Mouse (Mus musculus): ENCODE data around the gene Efl1. TPM values are rescaled to one million over a fixed set of nuclear protein-coding genes. Genes with fewer than 3 reads are reported as not detected.

The Efl1 gene
- polyA plus RNA-seq, 1 experiment from 2014 or later = 15.7 TPM

DNA sequence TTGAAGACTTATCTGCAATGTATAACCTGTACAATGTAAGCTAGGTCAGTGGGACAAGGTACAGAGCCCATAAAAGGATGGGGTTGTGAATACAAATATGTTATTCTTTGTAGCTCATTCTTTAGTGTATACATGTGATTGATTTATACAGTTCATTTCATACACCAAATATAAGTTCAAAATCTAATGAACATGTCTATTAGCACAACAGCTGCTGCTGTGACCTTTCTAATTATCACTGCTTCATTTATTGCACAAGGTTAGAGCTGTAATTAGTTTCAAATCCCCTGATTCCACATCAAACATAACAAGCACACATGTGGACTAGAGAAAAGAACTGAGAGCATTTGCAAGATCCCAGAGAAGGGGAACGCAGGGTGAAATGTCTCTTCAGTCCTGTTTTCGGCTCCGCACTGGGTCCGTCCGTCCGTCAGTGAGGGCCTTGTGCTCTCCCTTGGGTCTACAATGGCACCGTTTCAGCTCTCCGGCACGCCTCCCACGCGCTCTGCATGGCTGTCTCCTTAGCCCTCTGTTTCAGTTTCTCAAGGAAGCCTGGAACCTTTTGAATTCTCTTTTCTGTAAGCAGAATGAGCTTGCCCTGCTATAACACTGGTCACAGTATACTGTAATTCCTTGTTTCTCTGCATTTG is 94.8 kb downstream of the Efl1 start:
- H3K27ac ChIP-seq = no peak overlapping the region
- no peaks in the 10 kb centered on the region for H3K9me3 ChIP-seq (replicated peaks)
- no peaks in the 10 kb centered on the region for H3K27me3 ChIP-seq (replicated peaks)
- no peak overlapping the region for H3K4me2 ChIP-seq
- no peak for ATAC-seq
- no peaks in the 10 kb centered on the region for H3K4me1 ChIP-seq
- no peak overlapping the region for H3K4me3 ChIP-seq
- H3K36me3 ChIP-seq = 0 out of 2 replicates have a peak, but pooled peaks cover 5% of the 10 kb centered on the region
- no peak overlapping the region for H3K9ac ChIP-seq
- WGBS (ENCODE audit: insufficient replicate concordance) = 89% methylated on average over 11 of the region's 11 CpGs

DNA sequence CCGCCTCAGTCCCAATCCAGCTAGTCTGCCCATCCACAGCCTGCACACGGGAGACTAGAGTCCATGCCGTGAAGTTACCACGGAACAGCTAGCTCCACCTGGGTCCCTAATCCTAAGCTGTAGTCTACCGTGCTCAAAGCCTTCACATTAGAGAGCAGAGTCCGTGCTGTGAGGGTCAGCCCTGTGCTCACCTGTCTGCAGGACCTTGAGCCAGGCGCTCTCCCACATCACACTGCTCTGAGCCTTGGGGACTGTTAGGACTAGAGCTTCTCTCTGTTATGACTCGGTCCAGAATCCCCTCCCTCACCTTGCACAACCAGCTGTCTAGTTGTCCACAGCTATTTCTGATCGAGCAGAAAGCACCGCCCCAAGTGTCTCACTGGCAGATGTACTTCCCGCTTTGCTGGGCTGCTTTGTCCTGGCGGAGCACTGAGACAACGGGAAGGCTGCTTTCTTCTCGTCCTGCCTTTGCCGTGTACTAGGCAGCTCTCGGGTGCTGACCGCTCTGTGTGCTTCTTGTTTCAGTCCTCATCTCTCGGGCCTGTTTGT is 95.8 kb downstream of the Efl1 start:
- H3K9ac ChIP-seq = no peak overlapping the region
- no peak for ATAC-seq
- no peaks in the 10 kb centered on the region for H3K4me1 ChIP-seq
- no peaks in the 10 kb centered on the region for H3K9me3 ChIP-seq (replicated peaks)
- H3K36me3 ChIP-seq = 0 out of 2 replicates have a peak, but pooled peaks cover 5% of the 10 kb centered on the region
- H3K4me3 ChIP-seq = no peak overlapping the region
- H3K27me3 ChIP-seq (replicated peaks) = no peaks in the 10 kb centered on the region
- H3K4me2 ChIP-seq = no peak overlapping the region
- H3K27ac ChIP-seq = no peak overlapping the region
- 53% methylated on average over 18 of the region's 18 CpGs for WGBS (ENCODE audit: insufficient replicate concordance)

- Histone ChIP-seq H3K4me2 (no peak overlapping the region), H3K36me3 (peaks cover 22% of the 10 kb centered on the region), H3K4me1 (no peaks in the 10 kb centered on the region), H3K9ac (no peak overlapping the region), H3K9me3 (replicated peaks) (no peaks in the 10 kb centered on the region), H3K4me3 (no peak overlapping the region), H3K27ac (no peak overlapping the region), H3K27me3 (replicated peaks) (no peaks in the 10 kb centered on the region)
- 52% methylated on average over 2 of the region's 2 CpGs for WGBS (ENCODE audit: insufficient replicate concordance)
- no peak for ATAC-seq
These were observed 100.4 kb downstream of the Efl1 start for GRCm38 (mm10) chr7:82748812-82749211.

DNA sequence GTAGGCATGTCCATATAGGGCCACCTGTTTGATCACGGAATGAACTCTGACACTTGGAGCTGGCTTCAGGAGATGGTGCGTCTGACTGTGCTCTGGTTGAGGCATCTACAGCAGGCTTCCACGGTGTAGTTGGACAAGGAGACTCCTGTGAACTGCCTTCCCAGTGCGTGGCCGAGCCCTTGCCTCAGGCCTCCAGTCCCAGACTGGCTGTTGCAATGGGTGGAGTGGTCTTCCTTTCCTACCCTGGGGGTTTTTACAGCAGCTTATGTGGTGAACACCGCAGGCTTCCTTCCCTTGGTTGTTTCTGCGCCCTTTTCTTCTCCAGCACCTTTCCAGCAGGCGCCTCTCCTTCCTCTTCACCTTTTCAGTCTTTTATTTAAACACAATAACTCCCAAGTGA is 100.8 kb downstream of the Efl1 start:
- whole genome bisulfite sequencing (ENCODE audit: insufficient replicate concordance) = 39% methylated on average over 8 of the region's 8 CpGs
- Histone ChIP-seq H3K9me3 (replicated peaks) (no peaks in the 10 kb centered on the region), H3K36me3 (peaks cover 25% of the 10 kb centered on the region), H3K27ac (no peak overlapping the region), H3K4me3 (no peak overlapping the region), H3K27me3 (replicated peaks) (no peaks in the 10 kb centered on the region), H3K4me2 (no peak overlapping the region), H3K9ac (no peak overlapping the region), H3K4me1 (no peaks in the 10 kb centered on the region)
- no peak for ATAC-seq

DNA sequence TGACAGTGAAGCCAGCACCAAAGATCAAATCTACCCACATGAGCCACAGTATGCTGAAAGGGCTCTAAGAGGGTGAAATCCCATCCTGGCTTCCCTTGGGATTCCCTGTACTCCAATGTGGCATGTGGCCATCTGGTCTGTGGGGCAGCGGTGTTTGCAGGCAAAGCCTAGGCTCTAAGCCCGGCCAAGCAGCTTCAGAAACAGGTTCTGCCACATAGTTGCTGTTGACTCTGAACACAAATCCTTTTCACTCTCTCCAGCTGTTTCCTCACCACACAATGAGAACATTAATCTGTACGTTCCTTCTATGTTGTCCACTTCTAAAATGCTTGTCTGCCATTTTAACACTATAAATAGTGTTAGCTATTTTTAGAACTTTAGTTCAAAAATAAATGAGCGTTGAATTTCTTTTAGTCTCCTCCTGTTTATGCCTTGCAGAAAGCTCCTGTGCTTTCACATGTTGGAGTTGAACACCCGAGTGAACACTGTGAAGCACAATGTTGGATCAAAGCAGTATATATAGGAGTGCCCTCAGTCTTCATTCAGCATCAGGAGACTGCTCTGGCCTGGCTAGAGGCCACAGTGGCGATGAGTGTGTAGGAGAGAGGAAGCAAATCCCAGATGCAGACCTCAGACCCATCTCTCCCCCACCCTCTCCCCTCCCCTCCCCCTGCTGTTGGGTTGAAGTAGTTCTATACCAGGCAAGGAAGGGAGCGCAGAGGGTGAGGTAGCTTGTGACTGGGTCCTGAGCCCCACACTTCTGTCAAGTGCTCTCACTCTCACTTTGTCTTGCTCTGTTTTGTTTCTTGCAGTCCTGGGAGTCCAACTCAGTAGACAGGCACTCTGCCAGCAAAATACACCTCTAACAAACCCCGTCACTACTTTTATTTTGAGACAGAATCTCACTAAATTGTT is 104.0 kb downstream of the Efl1 start:
- ATAC-seq = no peak
- Histone ChIP-seq H3K27ac (no peak overlapping the region), H3K9ac (no peak overlapping the region), H3K4me1 (no peaks in the 10 kb centered on the region), H3K36me3 (peaks cover 33% of the 10 kb centered on the region), H3K4me2 (no peak overlapping the region), H3K27me3 (replicated peaks) (no peaks in the 10 kb centered on the region), H3K4me3 (no peak overlapping the region), H3K9me3 (replicated peaks) (no peaks in the 10 kb centered on the region)
- WGBS (ENCODE audit: insufficient replicate concordance) = 73% methylated on average over 8 of the region's 8 CpGs

DNA sequence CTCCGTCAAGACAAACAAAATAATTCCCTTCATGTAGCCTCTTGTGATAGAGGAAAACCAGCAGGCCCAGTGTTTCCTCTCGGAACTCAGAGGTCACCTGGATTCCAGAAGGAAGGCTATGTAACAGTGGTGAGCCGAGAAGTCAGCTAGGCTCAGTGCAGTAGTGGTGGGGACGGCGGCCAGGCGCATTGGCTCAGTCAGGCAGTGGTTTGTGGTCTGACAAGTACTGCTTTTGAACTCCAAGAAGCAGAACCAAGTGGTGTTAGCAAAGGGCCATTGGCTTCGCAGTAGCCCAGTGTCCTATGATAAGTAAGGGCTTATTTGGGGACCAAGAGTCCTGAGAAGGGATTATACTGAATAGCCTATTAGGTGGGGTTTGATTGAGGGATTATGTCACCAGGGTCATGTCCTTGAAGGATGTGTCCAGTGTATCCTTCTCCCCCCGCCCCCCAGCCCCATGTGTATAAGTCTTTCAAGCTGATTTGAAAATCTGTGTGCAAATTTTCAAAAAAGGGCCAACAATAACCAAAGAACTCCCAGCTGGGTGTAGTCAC is 107.3 kb downstream of the Efl1 start:
- Histone ChIP-seq H3K4me1 (no peaks in the 10 kb centered on the region), H3K4me3 (no peak overlapping the region), H3K9me3 (replicated peaks) (no peaks in the 10 kb centered on the region), H3K4me2 (no peak overlapping the region), H3K27ac (no peak overlapping the region), H3K27me3 (replicated peaks) (no peaks in the 10 kb centered on the region), H3K9ac (no peak overlapping the region), H3K36me3 (peaks cover 29% of the 10 kb centered on the region)
- ATAC-seq = no peak
- WGBS (ENCODE audit: insufficient replicate concordance) = 64% methylated on average over 8 of the region's 8 CpGs

DNA sequence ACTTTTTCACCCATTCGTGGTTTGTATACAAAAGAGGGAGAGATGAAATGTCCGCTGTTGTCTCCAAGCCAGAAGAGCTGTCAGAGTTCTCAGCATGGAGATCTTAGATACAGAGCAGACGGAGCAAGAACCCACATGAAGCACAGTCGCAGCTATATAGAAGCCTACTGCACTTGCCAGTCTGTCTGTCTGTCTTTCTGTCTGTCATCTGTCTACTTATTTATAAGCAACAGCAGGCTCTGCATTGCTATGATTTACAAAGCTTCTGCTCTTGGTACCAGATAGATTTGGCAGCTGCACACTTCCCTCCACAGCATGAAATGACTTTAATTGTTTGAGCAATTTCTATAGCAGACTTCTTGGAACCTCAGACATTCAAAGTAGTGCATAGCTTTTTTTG is 110.1 kb downstream of the Efl1 start:
- Histone ChIP-seq H3K36me3 (peaks cover 32% of the 10 kb centered on the region), H3K4me3 (no peak overlapping the region), H3K27ac (no peak overlapping the region), H3K9me3 (replicated peaks) (no peaks in the 10 kb centered on the region), H3K4me2 (no peak overlapping the region), H3K27me3 (replicated peaks) (no peaks in the 10 kb centered on the region), H3K4me1 (no peaks in the 10 kb centered on the region), H3K9ac (no peak overlapping the region)
- no peak for ATAC-seq
- 80% methylated on average over 4 of the region's 4 CpGs for WGBS (ENCODE audit: insufficient replicate concordance)

- no peaks in the 10 kb centered on the region for H3K4me1 ChIP-seq
- 68% methylated on average over 4 of the region's 4 CpGs for WGBS (ENCODE audit: insufficient replicate concordance)
- no peak overlapping the region for H3K4me2 ChIP-seq
- no peak overlapping the region for H3K9ac ChIP-seq
- H3K27ac ChIP-seq = no peak overlapping the region
- no peak overlapping the region for H3K4me3 ChIP-seq
- no peaks in the 10 kb centered on the region for H3K9me3 ChIP-seq (replicated peaks)
- H3K36me3 ChIP-seq = peaks cover 32% of the 10 kb centered on the region
- no peaks in the 10 kb centered on the region for H3K27me3 ChIP-seq (replicated peaks)
- no peak for ATAC-seq
These were observed 110.7 kb downstream of the Efl1 start for GRCm38 (mm10) chr7:82759091-82759490.

- no peaks in the 10 kb centered on the region for H3K27me3 ChIP-seq (replicated peaks)
- 64% methylated on average over 1 of the region's 1 CpGs for WGBS (ENCODE audit: insufficient replicate concordance)
- H3K4me2 ChIP-seq = no peak overlapping the region
- H3K9me3 ChIP-seq (replicated peaks) = no peaks in the 10 kb centered on the region
- no peak overlapping the region for H3K9ac ChIP-seq
- H3K27ac ChIP-seq = no peak overlapping the region
- ATAC-seq = no peak
- peaks cover 28% of the 10 kb centered on the region for H3K36me3 ChIP-seq
- no peaks in the 10 kb centered on the region for H3K4me1 ChIP-seq
- no peak overlapping the region for H3K4me3 ChIP-seq
These were observed 116.5 kb downstream of the Efl1 start for GRCm38 (mm10) chr7:82764951-82765350.

DNA sequence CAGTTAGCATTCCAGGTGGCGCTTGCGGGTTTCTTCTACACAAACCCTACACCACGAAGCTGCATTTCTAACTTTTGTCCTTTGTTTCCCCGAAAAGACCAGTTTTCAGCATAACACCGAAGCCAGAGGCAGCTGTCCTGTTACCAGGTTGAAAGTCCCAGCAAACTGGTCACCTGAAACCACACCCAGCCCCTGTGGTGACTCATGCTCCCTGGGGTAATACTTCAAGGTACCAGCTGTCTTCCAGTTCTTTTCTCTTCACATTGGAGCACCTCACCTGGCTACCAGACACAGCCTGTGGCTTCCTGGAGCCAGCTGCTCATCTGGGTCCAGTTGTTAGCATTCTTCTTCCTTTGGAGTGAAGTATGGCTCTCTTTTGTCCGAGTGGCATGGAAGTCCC is 118.2 kb downstream of the Efl1 start:
- 83% methylated on average over 6 of the region's 6 CpGs for WGBS (ENCODE audit: insufficient replicate concordance)
- peaks cover 30% of the 10 kb centered on the region for H3K36me3 ChIP-seq
- no peaks in the 10 kb centered on the region for H3K9me3 ChIP-seq (replicated peaks)
- H3K4me1 ChIP-seq = no peaks in the 10 kb centered on the region
- no peaks in the 10 kb centered on the region for H3K27me3 ChIP-seq (replicated peaks)
- no peak for ATAC-seq
- H3K27ac ChIP-seq = no peak overlapping the region
- H3K4me2 ChIP-seq = no peak overlapping the region
- H3K9ac ChIP-seq = no peak overlapping the region
- no peak overlapping the region for H3K4me3 ChIP-seq

GRCm38 (mm10) chr7:82770207-82770606 is 121.8 kb downstream of the Efl1 start:
- no peak overlapping the region for H3K4me2 ChIP-seq
- H3K4me1 ChIP-seq = no peaks in the 10 kb centered on the region
- peaks cover 18% of the 10 kb centered on the region; the same call in 1 of the 2 replicates for H3K36me3 ChIP-seq
- no peaks in the 10 kb centered on the region for H3K27me3 ChIP-seq (replicated peaks)
- no peak for ATAC-seq
- 77% methylated on average over 6 of the region's 6 CpGs for WGBS (ENCODE audit: insufficient replicate concordance)
- H3K4me3 ChIP-seq = no peak overlapping the region
- H3K9ac ChIP-seq = no peak overlapping the region
- H3K9me3 ChIP-seq (replicated peaks) = no peaks in the 10 kb centered on the region
- no peak overlapping the region for H3K27ac ChIP-seq

All from liver, embryonic 12.5 days (tissue).